In genomic region chr2:164194959-164195630, GRCm38 (mm10) we compare ENCODE assay signal across 35 mouse cellular contexts. TPM values are rescaled to one million over a fixed set of nuclear protein-coding genes. Genes with fewer than 3 reads are reported as not detected.
DNase-seq lines count a peak whose midpoint lies in the region; ATAC-seq and TF ChIP-seq lines count a peak whose summit lies in the region.
"Had no signal": no experiment of that assay in that cellular context is flagged by ENCODE, and none has a peak within 500 bp of the region (broad histone marks: within the 10 kb centered on the region; RNA-seq: fewer than 3 reads in every experiment).

No protein-coding gene starts in this region.

- H3K27ac ChIP-seq in heart, embryonic 10.5 days, result no peak overlapping the region
- no peak overlapping the region for H3K27ac ChIP-seq in heart, adult 2 months
- no peak overlapping the region for H3K27ac ChIP-seq in CH12.LX (ENCODE audit: insufficient read depth, low read depth)
- no peak overlapping the region for H3K27ac ChIP-seq in intestine, postnatal 0 days (ENCODE audit: low read depth, low read length)
- H3K27ac ChIP-seq: embryonic facial prominence, embryonic 10.5 days; embryonic facial prominence, embryonic 13.5 days; forebrain, embryonic 12.5 days; forebrain, embryonic 15.5 days; heart, embryonic 13.5 days; hindbrain, embryonic 14.5 days; hindbrain, postnatal 0 days had no signal

- in situ Hi-C loops in CH12.LX (cut with MboI; ENCODE audit: low pct_ligation_motif_present, low pct_unique_long_range_greater_than_20kb, low sequenced_read_pairs), result no loop called here

- no peaks in the 10 kb centered on the region for H3K27me3 ChIP-seq in heart, embryonic 10.5 days (ENCODE audit: insufficient read depth, poor library complexity, severe bottlenecking)
- no peaks in the 10 kb centered on the region for H3K27me3 ChIP-seq in heart, adult 2 months (ENCODE audit: control insufficient read depth, insufficient read depth, low read length)
- no peaks in the 10 kb centered on the region for H3K27me3 ChIP-seq in CH12.LX (replicated peaks)
- H3K27me3 ChIP-seq in intestine, postnatal 0 days (replicated peaks; ENCODE audit: control insufficient read depth, insufficient read depth, low read length), result no peaks in the 10 kb centered on the region
- H3K27me3 ChIP-seq: embryonic facial prominence, embryonic 13.5 days; forebrain, embryonic 12.5 days; forebrain, embryonic 15.5 days; heart, embryonic 13.5 days had no signal

- H3K4me2 ChIP-seq in CH12.LX (ENCODE audit: insufficient read depth, low read depth, poor library complexity, severe bottlenecking), result no peak overlapping the region
- H3K4me2 ChIP-seq in intestine, postnatal 0 days (replicated peaks; ENCODE audit: low read depth), result no peak overlapping the region
- H3K4me2 ChIP-seq: embryonic facial prominence, embryonic 13.5 days; forebrain, embryonic 12.5 days; forebrain, embryonic 15.5 days; heart, embryonic 13.5 days; hindbrain, embryonic 14.5 days had no signal

- intact Hi-C loops in heart, adult 2 months (cut with DNase I), result no loop called here

- TF ChIP-seq POLR2A in heart, adult 2 months (IDR thresholded peaks at IDR 0.05; ENCODE audit: insufficient read depth, low read depth, low read length), result no peak
- TF ChIP-seq POLR2A in CH12.LX (IDR thresholded peaks at IDR 0.05; ENCODE audit: low read depth, low read length), result no peak

- DNase-seq in adrenal gland, adult 2 months, result peak; percentile 66
- no peak for DNase-seq in adrenal gland, adult 18-20 months (ENCODE audit: low spot score in 2 of 2)
- DNase-seq in heart, embryonic 10.5 days (ENCODE audit: low spot score), result peak; percentile 36
- DNase-seq in heart, adult 2 months, result no peak
- DNase-seq in CH12.LX (ENCODE audit: extremely low read depth), result no peak
- DNase-seq in adrenal gland, postnatal 10 days, result peak; percentile 30
- no peak for DNase-seq in layer of hippocampus, adult 9-11 months
- DNase-seq: B cell, adult 2 months; cerebellum, adult 11-12 months; cerebellum, adult 8-10 months; cerebellum, postnatal 10 days; cerebellum, postnatal 36 days; embryo, embryonic 11 days; gastrocnemius, postnatal 25 days; heart, postnatal 14 days; heart, postnatal 4 days; kidney, adult 2 months had no signal

- TF ChIP-seq EP300 in heart, adult 2 months (IDR thresholded peaks at IDR 0.05; ENCODE audit: insufficient read depth, low read depth, low read length), result no peak
- no peak for TF ChIP-seq EP300 in CH12.LX (IDR thresholded peaks at IDR 0.05; ENCODE audit: low read length)

- no peak overlapping the region for H3K9ac ChIP-seq in heart, adult 2 months (ENCODE audit: low read depth, low read length)
- no peak overlapping the region for H3K9ac ChIP-seq in CH12.LX (ENCODE audit: insufficient read depth, low read depth)
- no peak overlapping the region for H3K9ac ChIP-seq in intestine, postnatal 0 days (ENCODE audit: low read depth, low read length)
- H3K9ac ChIP-seq: embryonic facial prominence, embryonic 13.5 days; forebrain, embryonic 12.5 days; forebrain, embryonic 15.5 days; heart, embryonic 13.5 days; hindbrain, embryonic 14.5 days had no signal

- no peak for TF ChIP-seq CTCF in heart, adult 2 months (IDR thresholded peaks at IDR 0.05)
- TF ChIP-seq CTCF in CH12.LX (conservative IDR thresholded peaks at IDR 0.05 in 1 of 2, IDR thresholded peaks at IDR 0.05 in 1 of 2; ENCODE audit: low read depth in 2 of 2, low read length in 2 of 2), result no peak
- TF ChIP-seq CTCF in intestine, postnatal 0 days (IDR thresholded peaks at IDR 0.05; ENCODE audit: low read depth), result no peak

- TF ChIP-seq RAD21 in CH12.LX (IDR thresholded peaks at IDR 0.05; ENCODE audit: low read depth, low read length), result no peak

- WGBS in heart, embryonic 10.5 days, result 73% methylated on average over 5 of the region's 5 CpGs
- 60% methylated on average over 5 of the region's 5 CpGs for WGBS in heart, adult 2 months
- WGBS in intestine, postnatal 0 days, result 70% methylated on average over 5 of the region's 5 CpGs

- dilution Hi-C loops in CH12.LX (cut with MboI; ENCODE audit: extremely low pct_ligation_motif_present, extremely low pct_unique_long_range_greater_than_20kb, low sequenced_read_pairs), result no loop called here

- no peak for ATAC-seq in intestine, postnatal 0 days
- ATAC-seq: forebrain, embryonic 15.5 days; hindbrain, postnatal 0 days; inflammation-experienced regulatory T-cells, adult 6 months; intestine, embryonic 16.5 days had no signal

- no peaks in the 10 kb centered on the region for H3K36me3 ChIP-seq in heart, embryonic 10.5 days
- H3K36me3 ChIP-seq in heart, adult 2 months (ENCODE audit: control insufficient read depth, insufficient read depth, low read length), result no peaks in the 10 kb centered on the region
- no peaks in the 10 kb centered on the region for H3K36me3 ChIP-seq in CH12.LX (replicated peaks in 1 of 2; ENCODE audit: control insufficient read depth in 1 of 2, insufficient read depth in 1 of 2, low read length in 1 of 2)
- no peaks in the 10 kb centered on the region for H3K36me3 ChIP-seq in intestine, postnatal 0 days (ENCODE audit: control insufficient read depth, insufficient read depth)
- H3K36me3 ChIP-seq: embryonic facial prominence, embryonic 10.5 days; embryonic facial prominence, embryonic 13.5 days; forebrain, embryonic 12.5 days; forebrain, embryonic 15.5 days; heart, embryonic 13.5 days had no signal

- H3K9me3 ChIP-seq in heart, embryonic 10.5 days, result no peaks in the 10 kb centered on the region
- H3K9me3 ChIP-seq in CH12.LX (replicated peaks; ENCODE audit: low read length), result peaks cover 9% of the 10 kb centered on the region
- H3K9me3 ChIP-seq in intestine, postnatal 0 days (ENCODE audit: control insufficient read depth), result no peaks in the 10 kb centered on the region
- H3K9me3 ChIP-seq: embryonic facial prominence, embryonic 10.5 days; embryonic facial prominence, embryonic 13.5 days; forebrain, embryonic 12.5 days; forebrain, embryonic 15.5 days; heart, embryonic 13.5 days had no signal

- H3K79me2 ChIP-seq in heart, adult 2 months (replicated peaks; ENCODE audit: control insufficient read depth, insufficient read depth, low read length), result no peaks in the 10 kb centered on the region
- H3K79me2 ChIP-seq in CH12.LX (replicated peaks; ENCODE audit: control insufficient read depth, extremely low read depth, insufficient read depth, poor library complexity, severe bottlenecking), result no peaks in the 10 kb centered on the region

- H3K4me3 ChIP-seq in heart, embryonic 10.5 days, result no peak overlapping the region
- no peak overlapping the region for H3K4me3 ChIP-seq in heart, adult 2 months
- no peak overlapping the region for H3K4me3 ChIP-seq in CH12.LX (replicated peaks in 1 of 3; ENCODE audit: low read depth in 2 of 3, low read length in 2 of 3, poor library complexity in 1 of 3)
- H3K4me3 ChIP-seq in intestine, postnatal 0 days (ENCODE audit: low read depth, low read length), result no peak overlapping the region
- H3K4me3 ChIP-seq: embryonic facial prominence, embryonic 10.5 days; embryonic facial prominence, embryonic 13.5 days; erythroblast, embryonic 14.5 days; forebrain, embryonic 12.5 days; forebrain, embryonic 15.5 days; heart, embryonic 13.5 days had no signal

- no peaks in the 10 kb centered on the region for H3K4me1 ChIP-seq in heart, embryonic 10.5 days
- no peaks in the 10 kb centered on the region for H3K4me1 ChIP-seq in heart, adult 2 months (ENCODE audit: control insufficient read depth, insufficient read depth, low read length)
- H3K4me1 ChIP-seq in CH12.LX (ENCODE audit: control insufficient read depth in 1 of 2, insufficient read depth in 2 of 2), result peaks cover 19 to 32% of the 10 kb centered on the region in 2 experiments
- H3K4me1 ChIP-seq in intestine, postnatal 0 days (replicated peaks; ENCODE audit: control insufficient read depth, insufficient read depth, low read length), result no peaks in the 10 kb centered on the region
- H3K4me1 ChIP-seq: embryonic facial prominence, embryonic 10.5 days; embryonic facial prominence, embryonic 13.5 days; forebrain, embryonic 12.5 days; forebrain, embryonic 15.5 days; heart, embryonic 13.5 days had no signal

RNA-seq across cellular contexts. Expression of gene Wfdc12, which starts 4.7 kb away (rescaled TPM):
- 10 to 100 TPM in 1 of 2 experiments, not detected in 1; 10.5 TPM for total RNA-seq in adrenal gland, adult 2 months (2021)
- polyA plus RNA-seq in adrenal gland, adult 2 months (2012; rRNA removed), result 0.39 and 2.3 TPM in 2 replicates
- under 1 TPM in 1 of 2 experiments, not detected in 1; 0.83 TPM for total RNA-seq in adrenal gland, adult 18-20 months (2021)
- not detected in 2 replicates for polyA plus RNA-seq in heart, embryonic 10.5 days (2016; fragmentation: Nextera tagmentation; extraction: Ambion mirVana)
- total RNA-seq in heart, adult 2 months (2021), result not detected
- polyA plus RNA-seq in heart, adult 2 months (2012; rRNA removed), result not detected in 2 replicates
- total RNA-seq in CH12.LX (2012; rRNA removed) (not detected in 2 replicates), CH12.LX (2014; rRNA removed) (not detected in 2 replicates)
- not detected in 2 replicates for polyA plus RNA-seq in CH12.LX (2012; ENCODE audit: insufficient read length, low read depth)
- total RNA-seq in adrenal gland, postnatal 10 days (2021), result not detected
- not detected in 2 replicates for polyA plus RNA-seq in intestine, postnatal 0 days (2015; fragmentation: Nextera tagmentation; extraction: Ambion mirVana)
- total RNA-seq: gastrocnemius, adult 8-10 months; gastrocnemius, postnatal 25 days; heart, adult 8-10 months; heart, postnatal 14 days; heart, postnatal 4 days; hindbrain, postnatal 0 days; MEL had no signal
- polyA plus RNA-seq: brain, embryonic 14.5 days; embryonic facial prominence, embryonic 10.5 days; embryonic facial prominence, embryonic 13.5 days; erythroblast, embryonic 14.5 days; forebrain, embryonic 12.5 days; forebrain, embryonic 15.5 days; heart, embryonic 13.5 days; heart, embryonic 16.5 days; hindbrain, embryonic 11.5 days; hindbrain, embryonic 14.5 days; hindbrain, postnatal 0 days; inflammation-experienced regulatory T-cells, adult 6 months; intestine, embryonic 16.5 days; kidney, adult 2 months had no signal

RNA-seq across cellular contexts. Expression of gene Wfdc15a, which starts 4.8 kb away (rescaled TPM):
- total RNA-seq in adrenal gland, adult 2 months (2021), result not detected
- polyA plus RNA-seq in adrenal gland, adult 2 months (2012; rRNA removed), result not detected in 2 replicates
- total RNA-seq in adrenal gland, adult 18-20 months (2021), result not detected
- not detected in 2 replicates for polyA plus RNA-seq in heart, embryonic 10.5 days (2016; fragmentation: Nextera tagmentation; extraction: Ambion mirVana)
- not detected for total RNA-seq in heart, adult 2 months (2021)
- not detected in 2 replicates for polyA plus RNA-seq in heart, adult 2 months (2012; rRNA removed)
- total RNA-seq in CH12.LX (2012; rRNA removed) (not detected in 2 replicates), CH12.LX (2014; rRNA removed) (not detected in 2 replicates)
- polyA plus RNA-seq in CH12.LX (2012; ENCODE audit: insufficient read length, low read depth), result not detected in 2 replicates
- total RNA-seq in adrenal gland, postnatal 10 days (2021), result not detected
- not detected in 2 replicates for polyA plus RNA-seq in intestine, postnatal 0 days (2015; fragmentation: Nextera tagmentation; extraction: Ambion mirVana)
- total RNA-seq: gastrocnemius, adult 8-10 months; gastrocnemius, postnatal 25 days; heart, adult 8-10 months; heart, postnatal 14 days; heart, postnatal 4 days; hindbrain, postnatal 0 days; MEL had no signal
- polyA plus RNA-seq: brain, embryonic 14.5 days; embryonic facial prominence, embryonic 10.5 days; embryonic facial prominence, embryonic 13.5 days; erythroblast, embryonic 14.5 days; forebrain, embryonic 12.5 days; forebrain, embryonic 15.5 days; heart, embryonic 13.5 days; heart, embryonic 16.5 days; hindbrain, embryonic 11.5 days; hindbrain, embryonic 14.5 days; hindbrain, postnatal 0 days; inflammation-experienced regulatory T-cells, adult 6 months; intestine, embryonic 16.5 days had no signal

RNA-seq across cellular contexts. Expression of gene Wfdc5, which starts 12.6 kb away (rescaled TPM):
- total RNA-seq in adrenal gland, adult 2 months (2021), result not detected
- polyA plus RNA-seq in adrenal gland, adult 2 months (2012; rRNA removed), result not detected in 2 replicates
- total RNA-seq in adrenal gland, adult 18-20 months (2021), result not detected
- not detected in 2 replicates for polyA plus RNA-seq in heart, embryonic 10.5 days (2016; fragmentation: Nextera tagmentation; extraction: Ambion mirVana)
- not detected for total RNA-seq in heart, adult 2 months (2021)
- not detected in 2 replicates for polyA plus RNA-seq in heart, adult 2 months (2012; rRNA removed)
- total RNA-seq in CH12.LX (2012; rRNA removed), result not detected in 2 replicates
- not detected in 2 replicates for total RNA-seq in CH12.LX (2014; rRNA removed)
- polyA plus RNA-seq in CH12.LX (2012; ENCODE audit: insufficient read length, low read depth), result not detected in 2 replicates
- total RNA-seq in adrenal gland, postnatal 10 days (2021), result not detected
- polyA plus RNA-seq in intestine, postnatal 0 days (2015; fragmentation: Nextera tagmentation; extraction: Ambion mirVana), result 0.44 TPM in 1 of 2 replicates, not detected in the other
- total RNA-seq: gastrocnemius, postnatal 25 days; heart, adult 8-10 months; heart, postnatal 14 days; heart, postnatal 4 days; hindbrain, postnatal 0 days; MEL had no signal
- polyA plus RNA-seq: brain, embryonic 14.5 days; cortical plate, adult 2 months; embryonic facial prominence, embryonic 10.5 days; embryonic facial prominence, embryonic 13.5 days; erythroblast, embryonic 14.5 days; forebrain, embryonic 12.5 days; forebrain, embryonic 15.5 days; heart, embryonic 13.5 days; heart, embryonic 16.5 days; hindbrain, embryonic 11.5 days; hindbrain, embryonic 14.5 days; hindbrain, postnatal 0 days; inflammation-experienced regulatory T-cells, adult 6 months; intestine, embryonic 16.5 days; kidney, adult 2 months had no signal

RNA-seq across cellular contexts. Expression of gene Kcns1, which starts 24.2 kb away (rescaled TPM):
- not detected for total RNA-seq in adrenal gland, adult 2 months (2021)
- polyA plus RNA-seq in adrenal gland, adult 2 months (2012; rRNA removed), result not detected in 2 replicates
- total RNA-seq in adrenal gland, adult 18-20 months (2021), result not detected
- not detected in 2 replicates for polyA plus RNA-seq in heart, embryonic 10.5 days (2016; fragmentation: Nextera tagmentation; extraction: Ambion mirVana)
- total RNA-seq in heart, adult 2 months (2021), result not detected
- 0.12 and 0.18 TPM in 2 replicates for polyA plus RNA-seq in heart, adult 2 months (2012; rRNA removed)
- total RNA-seq in CH12.LX (2012; rRNA removed) (0.34 and 0.42 TPM in 2 replicates), CH12.LX (2014; rRNA removed) (not detected in 2 replicates)
- 0.11 TPM in 1 of 2 replicates, not detected in the other for polyA plus RNA-seq in CH12.LX (2012; ENCODE audit: insufficient read length, low read depth)
- under 1 TPM; 0.09 to 0.15 TPM for total RNA-seq in adrenal gland, postnatal 10 days (2021)
- 0.07 and 0.21 TPM in 2 replicates for polyA plus RNA-seq in intestine, postnatal 0 days (2015; fragmentation: Nextera tagmentation; extraction: Ambion mirVana)
- total RNA-seq: heart, postnatal 14 days; MEL had no signal
- polyA plus RNA-seq: embryonic facial prominence, embryonic 10.5 days; erythroblast, embryonic 14.5 days; hindbrain, embryonic 11.5 days; inflammation-experienced regulatory T-cells, adult 6 months had no signal

RNA-seq across cellular contexts. Expression of gene Wfdc15b, which starts 26.4 kb away (rescaled TPM):
- not detected for total RNA-seq in adrenal gland, adult 2 months (2021)
- not detected in 2 replicates for polyA plus RNA-seq in adrenal gland, adult 2 months (2012; rRNA removed)
- not detected for total RNA-seq in adrenal gland, adult 18-20 months (2021)
- polyA plus RNA-seq in heart, embryonic 10.5 days (2016; fragmentation: Nextera tagmentation; extraction: Ambion mirVana), result not detected in 2 replicates
- total RNA-seq in heart, adult 2 months (2021), result not detected
- polyA plus RNA-seq in heart, adult 2 months (2012; rRNA removed), result not detected in 2 replicates
- total RNA-seq in CH12.LX (2012; rRNA removed) (not detected in 2 replicates), CH12.LX (2014; rRNA removed) (not detected in 2 replicates)
- not detected in 2 replicates for polyA plus RNA-seq in CH12.LX (2012; ENCODE audit: insufficient read length, low read depth)
- not detected for total RNA-seq in adrenal gland, postnatal 10 days (2021)
- 1.3 and 2.6 TPM in 2 replicates for polyA plus RNA-seq in intestine, postnatal 0 days (2015; fragmentation: Nextera tagmentation; extraction: Ambion mirVana)
- total RNA-seq: gastrocnemius, adult 8-10 months; gastrocnemius, postnatal 25 days; heart, adult 8-10 months; heart, postnatal 14 days; heart, postnatal 4 days; hindbrain, postnatal 0 days; MEL had no signal
- polyA plus RNA-seq: brain, embryonic 14.5 days; cortical plate, adult 2 months; embryonic facial prominence, embryonic 10.5 days; embryonic facial prominence, embryonic 13.5 days; erythroblast, embryonic 14.5 days; forebrain, embryonic 12.5 days; forebrain, embryonic 15.5 days; heart, embryonic 13.5 days; hindbrain, embryonic 11.5 days; hindbrain, embryonic 14.5 days; hindbrain, postnatal 0 days; inflammation-experienced regulatory T-cells, adult 6 months had no signal

Comparison
In these comparisons a context has a peak if more than half of its experiments do, and no peak if none do; other contexts are left out.
1. DNase-seq: peak in adrenal gland, adult 2 months (single experiment), heart, embryonic 10.5 days (single experiment) and adrenal gland, postnatal 10 days (single experiment); none in adrenal gland, adult 18-20 months (0 of 2), heart, adult 2 months (0 of 2), CH12.LX (single experiment) and layer of hippocampus, adult 9-11 months (single experiment).